Mouse (Mus musculus): Measurements from ENCODE around the gene Scgb1b19. TPM values are rescaled to one million over a fixed set of nuclear protein-coding genes. Genes with fewer than 3 reads are reported as not detected.
"Not testable (repeated sequence)": the region's sequence is repeated elsewhere in the genome, so short reads cannot be mapped to it uniquely, and the experiment has no call there.

Gene Scgb1b19
- polyA plus RNA-seq (2011; ENCODE audit: insufficient read depth, insufficient read length, low replicate concordance, missing spikeins) = not detected in 2 replicates

GRCm38 (mm10) chr7:33286991-33287390 is at the start of gene Scgb1b19:
Gene Scgb1b19 (plus strand): TSS chr7:33287291.
- H3K4me3 ChIP-seq (replicated peaks; ENCODE audit: control insufficient read depth, low read depth, low read length); H3K27ac ChIP-seq (ENCODE audit: control insufficient read depth, insufficient read depth, low read depth, low read length, poor library complexity); H3K4me1 ChIP-seq (ENCODE audit: control insufficient read depth, insufficient read depth, low read length): not testable (repeated sequence)
- 55% methylated on average over 3 of the region's 3 CpGs for WGBS

GRCm38 (mm10) chr7:33280238-33280637 is 6.9 kb upstream of the Scgb1b19 start, which contains the start of gene Scgb2b19:
Gene Scgb2b19 (minus strand): TSS chr7:33280338.
- H3K4me3 ChIP-seq (replicated peaks; ENCODE audit: control insufficient read depth, low read depth, low read length); H3K27ac ChIP-seq (ENCODE audit: control insufficient read depth, insufficient read depth, low read depth, low read length, poor library complexity); H3K4me1 ChIP-seq (ENCODE audit: control insufficient read depth, insufficient read depth, low read length): not testable (repeated sequence)

Other genes with a start within 250 kb of the Scgb1b19 start
- not detected in 2 replicates for gene Scgb2b17, start 230.7 kb upstream of the Scgb1b19 start, polyA plus RNA-seq (2011; ENCODE audit: insufficient read depth, insufficient read length, low replicate concordance, missing spikeins)
- gene Scgb1b17, start 223.8 kb upstream of the Scgb1b19 start, polyA plus RNA-seq (2011; ENCODE audit: insufficient read depth, insufficient read length, low replicate concordance, missing spikeins) = not detected in 2 replicates
- not detected in 2 replicates for gene Scgb2b18, start 113.4 kb upstream of the Scgb1b19 start, polyA plus RNA-seq (2011; ENCODE audit: insufficient read depth, insufficient read length, low replicate concordance, missing spikeins)
- gene Scgb1b18, start 101.7 kb upstream of the Scgb1b19 start, polyA plus RNA-seq (2011; ENCODE audit: insufficient read depth, insufficient read length, low replicate concordance, missing spikeins) = not detected in 2 replicates
- gene Scgb2b19, start 7.0 kb upstream of the Scgb1b19 start, polyA plus RNA-seq (2011; ENCODE audit: insufficient read depth, insufficient read length, low replicate concordance, missing spikeins) = not detected in 2 replicates
- not detected in 2 replicates for gene Scgb2b20, start 79.0 kb downstream of the Scgb1b19 start, polyA plus RNA-seq (2011; ENCODE audit: insufficient read depth, insufficient read length, low replicate concordance, missing spikeins)
- not detected in 2 replicates for gene Scgb1b20, start 85.9 kb downstream of the Scgb1b19 start, polyA plus RNA-seq (2011; ENCODE audit: insufficient read depth, insufficient read length, low replicate concordance, missing spikeins)
- gene Scgb2b21, start 233.2 kb downstream of the Scgb1b19 start, polyA plus RNA-seq (2011; ENCODE audit: insufficient read depth, insufficient read length, low replicate concordance, missing spikeins) = not detected in 2 replicates

All from bone marrow, adult 2 months (tissue).